Mouse (Mus musculus): ENCODE measurements around the gene Cep72. TPM values are rescaled to one million over a fixed set of nuclear protein-coding genes. Genes with fewer than 3 reads are reported as not detected.
"Not testable (repeated sequence)": the region's sequence is repeated elsewhere in the genome, so short reads cannot be mapped to it uniquely, and the experiment has no call there.

Gene Cep72
- polyA plus RNA-seq, 1 experiment, result 11.1 TPM

- Histone ChIP-seq H3K27me3 (ENCODE audit: control insufficient read depth, insufficient read depth, low read length) (no peaks in the 10 kb centered on the region), H3K27ac (ENCODE audit: control insufficient read depth, insufficient read depth, low read length) (no peak overlapping the region), H3K4me3 (ENCODE audit: control insufficient read depth, insufficient read depth, low read length) (no peak overlapping the region), H3K36me3 (ENCODE audit: control insufficient read depth, insufficient read depth, low read length) (no peaks in the 10 kb centered on the region), H3K4me1 (replicated peaks; ENCODE audit: control insufficient read depth, insufficient read depth, low read length) (peaks cover 4% of the 10 kb centered on the region; the same call in 1 of the 2 replicates)
- no peak for DNase-seq
- TF ChIP-seq POLR2A (IDR thresholded peaks at IDR 0.05; ENCODE audit: control insufficient read depth, extremely low read depth, insufficient read depth, low read length, poor library complexity) (no peak), CTCF (IDR thresholded peaks at IDR 0.05; ENCODE audit: borderline replicate concordance, control insufficient read depth, extremely low read depth, insufficient read depth, low read length, poor library complexity) (no peak)
- WGBS, result 72% methylated on average over 4 of the region's 4 CpGs
Measured at GRCm38 (mm10) chr13:74025151-74026081, 36.7 kb downstream of the Cep72 start.

- H3K4me3 ChIP-seq (ENCODE audit: control insufficient read depth, insufficient read depth, low read length); H3K36me3 ChIP-seq (ENCODE audit: control insufficient read depth, insufficient read depth, low read length); H3K4me1 ChIP-seq (replicated peaks; ENCODE audit: control insufficient read depth, insufficient read depth, low read length); H3K27ac ChIP-seq (ENCODE audit: control insufficient read depth, insufficient read depth, low read length); H3K27me3 ChIP-seq (ENCODE audit: control insufficient read depth, insufficient read depth, low read length); DNase-seq: not testable (repeated sequence)
- WGBS, result 94% methylated on average over 8 of the region's 8 CpGs
Measured at GRCm38 (mm10) chr13:74019006-74019405, 43.1 kb downstream of the Cep72 start.

GRCm38 (mm10) chr13:74017426-74017825 lies 44.7 kb downstream of the Cep72 start:
- TF ChIP-seq CTCF (IDR thresholded peaks at IDR 0.05; ENCODE audit: borderline replicate concordance, control insufficient read depth, extremely low read depth, insufficient read depth, low read length, poor library complexity) (no peak), POLR2A (IDR thresholded peaks at IDR 0.05; ENCODE audit: control insufficient read depth, extremely low read depth, insufficient read depth, low read length, poor library complexity) (no peak)
- Histone ChIP-seq H3K4me1 (replicated peaks; ENCODE audit: control insufficient read depth, insufficient read depth, low read length) (no peaks in the 10 kb centered on the region), H3K27ac (ENCODE audit: control insufficient read depth, insufficient read depth, low read length) (no peak overlapping the region), H3K4me3 (ENCODE audit: control insufficient read depth, insufficient read depth, low read length) (no peak overlapping the region), H3K27me3 (ENCODE audit: control insufficient read depth, insufficient read depth, low read length) (no peaks in the 10 kb centered on the region), H3K36me3 (ENCODE audit: control insufficient read depth, insufficient read depth, low read length) (no peaks in the 10 kb centered on the region)
- no peak for DNase-seq
- WGBS, result 83% methylated on average over 4 of the region's 4 CpGs

GRCm38 (mm10) chr13:74015908-74016307 lies 46.2 kb downstream of the Cep72 start:
- Histone ChIP-seq H3K27ac (ENCODE audit: control insufficient read depth, insufficient read depth, low read length) (no peak overlapping the region), H3K4me3 (ENCODE audit: control insufficient read depth, insufficient read depth, low read length) (no peak overlapping the region), H3K4me1 (replicated peaks; ENCODE audit: control insufficient read depth, insufficient read depth, low read length) (no peaks in the 10 kb centered on the region), H3K27me3 (ENCODE audit: control insufficient read depth, insufficient read depth, low read length) (no peaks in the 10 kb centered on the region; the same call in 1 of the 2 replicates), H3K36me3 (ENCODE audit: control insufficient read depth, insufficient read depth, low read length) (no peaks in the 10 kb centered on the region)
- 89% methylated on average over 4 of the region's 4 CpGs for WGBS
- DNase-seq, result no peak
- TF ChIP-seq POLR2A (IDR thresholded peaks at IDR 0.05; ENCODE audit: control insufficient read depth, extremely low read depth, insufficient read depth, low read length, poor library complexity), result no peak
- TF ChIP-seq CTCF (IDR thresholded peaks at IDR 0.05; ENCODE audit: borderline replicate concordance, control insufficient read depth, extremely low read depth, insufficient read depth, low read length, poor library complexity), result no peak

GRCm38 (mm10) chr13:74010678-74011077 lies 51.4 kb downstream of the Cep72 start:
- no peaks in the 10 kb centered on the region for H3K36me3 ChIP-seq (ENCODE audit: control insufficient read depth, insufficient read depth, low read length)
- WGBS, result 10% methylated on average over 3 of the region's 3 CpGs
- peaks cover 16% of the 10 kb centered on the region for H3K4me1 ChIP-seq (replicated peaks; ENCODE audit: control insufficient read depth, insufficient read depth, low read length)
- no peak overlapping the region for H3K4me3 ChIP-seq (ENCODE audit: control insufficient read depth, insufficient read depth, low read length)
- no peak for TF ChIP-seq CTCF (IDR thresholded peaks at IDR 0.05; ENCODE audit: borderline replicate concordance, control insufficient read depth, extremely low read depth, insufficient read depth, low read length, poor library complexity)
- no peak for TF ChIP-seq POLR2A (IDR thresholded peaks at IDR 0.05; ENCODE audit: control insufficient read depth, extremely low read depth, insufficient read depth, low read length, poor library complexity)
- no peaks in the 10 kb centered on the region; the same call in 1 of the 2 replicates for H3K27me3 ChIP-seq (ENCODE audit: control insufficient read depth, insufficient read depth, low read length)
- no peak overlapping the region for H3K27ac ChIP-seq (ENCODE audit: control insufficient read depth, insufficient read depth, low read length)
- no peak for DNase-seq

- peak; percentile 47 for DNase-seq
- Histone ChIP-seq H3K36me3 (ENCODE audit: control insufficient read depth, insufficient read depth, low read length) (no peaks in the 10 kb centered on the region), H3K27ac (ENCODE audit: control insufficient read depth, insufficient read depth, low read length) (no peak overlapping the region), H3K4me3 (ENCODE audit: control insufficient read depth, insufficient read depth, low read length) (peak overlapping the region; percentile 39), H3K4me1 (replicated peaks; ENCODE audit: control insufficient read depth, insufficient read depth, low read length) (peaks cover 16% of the 10 kb centered on the region), H3K27me3 (ENCODE audit: control insufficient read depth, insufficient read depth, low read length) (no peaks in the 10 kb centered on the region; the same call in 1 of the 2 replicates)
- 2% methylated on average over 55 of the region's 55 CpGs for WGBS
- TF ChIP-seq CTCF (IDR thresholded peaks at IDR 0.05; ENCODE audit: borderline replicate concordance, control insufficient read depth, extremely low read depth, insufficient read depth, low read length, poor library complexity), result no peak
- TF ChIP-seq POLR2A (IDR thresholded peaks at IDR 0.05; ENCODE audit: control insufficient read depth, extremely low read depth, insufficient read depth, low read length, poor library complexity), result no peak
Measured at GRCm38 (mm10) chr13:74009791-74010614, 52.1 kb downstream of the Cep72 start.

Measured in thymus, adult 2 months (tissue).